Mouse (Mus musculus) E14TG2a.4 (cell line): Measurements from ENCODE around the gene Ash1l.

Experiments
- H3K27me3 ChIP-seq: 2 replicates; pipeline ENCODE4 v1.6.1; 2014; ENCODE audit warnings: low read length, control low read depth; ENCODE audit not compliant: insufficient read depth
- H3K36me3 ChIP-seq: 2 replicates; pipeline ENCODE4 v1.6.1; 2014; ENCODE audit warnings: low read length, control low read depth; ENCODE audit not compliant: insufficient read depth
- H3K4me1 ChIP-seq: replicated peaks from 2 replicates; pipeline ENCODE4 v1.6.1; 2014; ENCODE audit warnings: low read depth, low read length, control low read depth
- H3K4me3 ChIP-seq: replicated peaks from 2 replicates; pipeline ENCODE4 v1.5.1; 2014; ENCODE audit warnings: mild to moderate bottlenecking, low read length
- H3K9me3 ChIP-seq: 2 replicates; pipeline ENCODE4 v1.6.1; 2014; ENCODE audit warnings: low read length, control low read depth
- CTCF ChIP-seq: conservative IDR thresholded peaks from 2 replicates; pipeline ENCODE4 v1.5.1; 2014; ENCODE audit warnings: low read length
- NANOG ChIP-seq: IDR thresholded peaks from 2 replicates; pipeline ENCODE4 v1.6.1; 2014; ENCODE audit warnings: borderline replicate concordance, low read length, mixed read lengths
- POU5F1 ChIP-seq: IDR thresholded peaks from 2 replicates; pipeline ENCODE4 v1.6.1; 2014; ENCODE audit warnings: low read length, borderline replicate concordance

The Ash1l gene

GRCm38 (mm10) chr3:89106881-89107280 is 156.5 kb downstream of the Ash1l start:
- peaks cover 19% of the 10 kb centered on the region for H3K4me1 ChIP-seq
- no peak for TF ChIP-seq POU5F1
- no peak for TF ChIP-seq CTCF
- TF ChIP-seq NANOG = no peak
- H3K36me3 ChIP-seq = no peaks in the 10 kb centered on the region
- no peaks in the 10 kb centered on the region for H3K27me3 ChIP-seq
- H3K4me3 ChIP-seq = no peak overlapping the region
- H3K9me3 ChIP-seq = no peaks in the 10 kb centered on the region

- peaks cover 14% of the 10 kb centered on the region for H3K4me1 ChIP-seq
- TF ChIP-seq POU5F1 = no peak
- no peak for TF ChIP-seq CTCF
- TF ChIP-seq NANOG = no peak
- H3K36me3 ChIP-seq = no peaks in the 10 kb centered on the region
- H3K4me3 ChIP-seq = no peak overlapping the region
- no peaks in the 10 kb centered on the region for H3K9me3 ChIP-seq
- no peaks in the 10 kb centered on the region for H3K27me3 ChIP-seq
Measured at GRCm38 (mm10) chr3:89107545-89107944, 157.1 kb downstream of the Ash1l start.

GRCm38 (mm10) chr3:89108146-89108545 is 157.7 kb downstream of the Ash1l start:
- Histone ChIP-seq H3K9me3 (no peaks in the 10 kb centered on the region), H3K4me3 (no peak overlapping the region), H3K36me3 (no peaks in the 10 kb centered on the region), H3K4me1 (peaks cover 8% of the 10 kb centered on the region), H3K27me3 (peaks cover under 1% of the 10 kb centered on the region; the same call in 1 of the 2 replicates)
- TF ChIP-seq NANOG (no peak), POU5F1 (no peak), CTCF (no peak)

- TF ChIP-seq POU5F1 (no peak), CTCF (no peak), NANOG (no peak)
- Histone ChIP-seq H3K27me3 (peaks cover 12% of the 10 kb centered on the region; the same call in 1 of the 2 replicates), H3K36me3 (no peaks in the 10 kb centered on the region), H3K9me3 (no peaks in the 10 kb centered on the region), H3K4me1 (peaks cover 14% of the 10 kb centered on the region), H3K4me3 (no peak overlapping the region)
Measured at GRCm38 (mm10) chr3:89113058-89113457, 162.6 kb downstream of the Ash1l start.

GRCm38 (mm10) chr3:89115522-89115921 is 165.1 kb downstream of the Ash1l start:
- H3K9me3 ChIP-seq = no peaks in the 10 kb centered on the region
- no peak overlapping the region for H3K4me3 ChIP-seq
- peaks cover 12% of the 10 kb centered on the region; the same call in 1 of the 2 replicates for H3K27me3 ChIP-seq
- TF ChIP-seq NANOG = no peak
- TF ChIP-seq POU5F1 = no peak
- TF ChIP-seq CTCF = peak; percentile 38; the same call in 1 of the 2 replicates
- no peaks in the 10 kb centered on the region for H3K36me3 ChIP-seq
- H3K4me1 ChIP-seq = peaks cover 14% of the 10 kb centered on the region

- Histone ChIP-seq H3K9me3 (no peaks in the 10 kb centered on the region; the same call in 1 of the 2 replicates), H3K4me1 (peaks cover 3% of the 10 kb centered on the region; the same call in 1 of the 2 replicates), H3K27me3 (no peaks in the 10 kb centered on the region), H3K4me3 (no peak overlapping the region), H3K36me3 (no peaks in the 10 kb centered on the region)
- TF ChIP-seq POU5F1 = no peak
Measured at GRCm38 (mm10) chr3:89123313-89123712, 172.9 kb downstream of the Ash1l start.

- Histone ChIP-seq H3K9me3 (no peaks in the 10 kb centered on the region; the same call in 1 of the 2 replicates), H3K4me3 (no peak overlapping the region), H3K4me1 (peaks cover 3% of the 10 kb centered on the region; the same call in 1 of the 2 replicates), H3K36me3 (no peaks in the 10 kb centered on the region), H3K27me3 (no peaks in the 10 kb centered on the region)
- TF ChIP-seq POU5F1 (no peak), CTCF (no peak), NANOG (no peak)
Measured at GRCm38 (mm10) chr3:89124241-89124640, 173.8 kb downstream of the Ash1l start.

- H3K27me3 ChIP-seq = 0 out of 2 replicates have a peak, but pooled peaks cover 2% of the 10 kb centered on the region
- no peaks in the 10 kb centered on the region for H3K36me3 ChIP-seq
- no peak for TF ChIP-seq POU5F1
- TF ChIP-seq CTCF = no peak
- no peak for TF ChIP-seq NANOG
- no peaks in the 10 kb centered on the region; the same call in 1 of the 2 replicates for H3K9me3 ChIP-seq
- H3K4me3 ChIP-seq = no peak overlapping the region
- H3K4me1 ChIP-seq = peaks cover 3% of the 10 kb centered on the region; the same call in 1 of the 2 replicates
Measured at GRCm38 (mm10) chr3:89125981-89126380, 175.6 kb downstream of the Ash1l start.
